Mouse (Mus musculus): ENCODE measurements around the gene Acvr2b.

DNA sequence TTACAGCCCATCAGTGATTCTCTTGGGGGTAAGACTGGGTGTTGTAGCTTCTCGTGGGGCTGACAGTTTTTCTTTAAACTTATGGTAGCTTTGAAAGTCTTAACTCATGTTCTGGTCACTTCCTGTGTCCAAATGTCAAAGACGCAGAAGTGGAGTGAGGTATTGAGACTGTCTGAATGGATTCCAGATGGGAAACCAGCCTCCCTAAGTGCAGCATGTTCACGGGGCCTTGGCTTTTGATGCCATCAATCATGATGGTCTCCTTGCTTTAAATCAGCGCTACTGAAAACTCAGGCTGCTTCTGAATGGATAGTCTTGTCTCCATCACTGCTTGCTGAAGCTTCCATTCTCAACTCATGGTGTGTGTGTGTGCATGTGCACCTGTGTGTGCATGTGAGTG, 30.7 kb upstream of the Acvr2b start:
- TF ChIP-seq CTCF (IDR thresholded peaks at IDR 0.05; ENCODE audit: low read depth) (no peak), EP300 (optimal IDR thresholded peaks at IDR 0.05) (no peak)
